Mouse (Mus musculus) embryonic facial prominence, embryonic 15.5 days (tissue): ENCODE results near the gene 1600014C10Rik. TPM values are rescaled to one million over a fixed set of nuclear protein-coding genes. Genes with fewer than 3 reads are reported as not detected.

Experiments
- ATAC-seq: fragments of 200-750 bp; cut with Nextera tagmentation; 2 replicates; pipeline ENCODE4 v1.8.0; 2017; ENCODE audit warnings: low read depth, moderate TSS enrichment; ENCODE audit not compliant: insufficient number of reproducible peaks, low FRiP score, low TSS enrichment
- H3K27ac ChIP-seq: fragments of 300-500 bp; sonication (generic); replicated peaks from 2 replicates; pipeline ENCODE4 v1.5.1; 2015; ENCODE audit warnings: mild to moderate bottlenecking, inconsistent platforms
- H3K27me3 ChIP-seq: fragments of 300-500 bp; sonication (generic); 2 replicates; pipeline ENCODE4 v1.6.1; 2015; ENCODE audit warnings: inconsistent platforms
- H3K36me3 ChIP-seq: fragments of 300-500 bp; sonication (generic); 2 replicates; pipeline ENCODE4 v1.6.1; 2015; ENCODE audit warnings: mild to moderate bottlenecking, inconsistent platforms
- H3K4me1 ChIP-seq: fragments of 300-500 bp; sonication (generic); 2 replicates; pipeline ENCODE4 v1.6.1; 2015; ENCODE audit warnings: inconsistent platforms
- H3K4me2 ChIP-seq: fragments of 300-500 bp; sonication (generic); replicated peaks from 2 replicates; pipeline ENCODE4 v1.6.1; 2015; ENCODE audit warnings: mild to moderate bottlenecking, inconsistent platforms
- H3K4me3 ChIP-seq: fragments of 300-500 bp; sonication (generic); replicated peaks from 2 replicates; pipeline ENCODE4 v1.5.1; 2015; ENCODE audit warnings: mild to moderate bottlenecking, inconsistent platforms
- H3K9ac ChIP-seq: fragments of 300-500 bp; sonication (generic); 2 replicates; pipeline ENCODE4 v1.6.1; 2015; ENCODE audit warnings: inconsistent platforms
- H3K9me3 ChIP-seq: fragments of 300-500 bp; sonication (generic); replicated peaks from 2 replicates; pipeline ENCODE4 v1.6.1; 2016; ENCODE audit warnings: inconsistent platforms
- WGBS: fragments of 180-500 bp; shearing (Covaris S2); methylation state at CpG from one replicate; pipeline ENCODE4 v1.1.7; 2015; 5-methylcytosine and 5-hydroxymethylcytosine counted together
- polyA plus RNA-seq: library from polyadenylated mRNA; unstranded; fragments of >200 nt; fragmentation: Nextera tagmentation; extraction: Ambion mirVana; gene quantifications from 2 replicates; pipeline ENCODE4 v1.2.1, GENCODE M21; 2015

The 1600014C10Rik gene
- polyA plus RNA-seq, 1 experiment from 2014 or later = 18.4 TPM

DNA sequence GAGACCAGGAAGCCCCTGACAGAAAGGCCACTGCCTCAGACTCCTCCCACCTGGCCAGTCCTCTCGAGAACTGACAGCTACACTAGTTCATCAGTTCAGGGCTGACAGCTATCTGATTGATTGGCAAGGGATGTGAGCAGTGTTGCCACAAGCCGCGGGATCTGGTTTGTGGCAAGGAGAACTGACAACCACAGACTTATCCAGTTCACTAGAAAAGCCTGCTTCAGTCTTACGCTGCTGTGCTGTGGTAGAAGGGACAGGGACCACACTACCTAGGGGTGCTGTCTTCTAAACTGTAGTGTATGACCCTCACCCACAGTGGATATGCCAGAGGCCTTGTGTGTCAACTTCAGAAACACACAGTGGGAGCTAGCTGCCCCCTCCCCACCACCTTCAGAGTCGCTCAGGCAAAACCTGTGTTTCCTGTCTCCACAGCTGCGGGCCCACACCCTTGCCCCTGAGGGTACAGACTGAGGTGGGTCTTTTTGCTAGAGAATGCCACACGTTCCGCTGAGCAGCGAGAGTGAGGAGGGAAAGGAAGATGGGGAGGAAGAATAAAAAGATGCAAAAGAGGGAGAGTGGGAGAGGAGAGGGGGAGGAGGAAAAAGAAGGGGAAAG is 19.5 kb upstream of the 1600014C10Rik start:
- ATAC-seq = 0 out of 2 replicates have a peak, but pooled peaks have one; percentile 40
- Histone ChIP-seq H3K9me3 (no peaks in the 10 kb centered on the region), H3K4me3 (no peak overlapping the region), H3K27ac (no peak overlapping the region), H3K27me3 (no peaks in the 10 kb centered on the region), H3K4me1 (peaks cover 12% of the 10 kb centered on the region), H3K9ac (no peak overlapping the region), H3K4me2 (no peak overlapping the region), H3K36me3 (no peaks in the 10 kb centered on the region)
- 27% methylated on average over 9 of the region's 9 CpGs for WGBS

DNA sequence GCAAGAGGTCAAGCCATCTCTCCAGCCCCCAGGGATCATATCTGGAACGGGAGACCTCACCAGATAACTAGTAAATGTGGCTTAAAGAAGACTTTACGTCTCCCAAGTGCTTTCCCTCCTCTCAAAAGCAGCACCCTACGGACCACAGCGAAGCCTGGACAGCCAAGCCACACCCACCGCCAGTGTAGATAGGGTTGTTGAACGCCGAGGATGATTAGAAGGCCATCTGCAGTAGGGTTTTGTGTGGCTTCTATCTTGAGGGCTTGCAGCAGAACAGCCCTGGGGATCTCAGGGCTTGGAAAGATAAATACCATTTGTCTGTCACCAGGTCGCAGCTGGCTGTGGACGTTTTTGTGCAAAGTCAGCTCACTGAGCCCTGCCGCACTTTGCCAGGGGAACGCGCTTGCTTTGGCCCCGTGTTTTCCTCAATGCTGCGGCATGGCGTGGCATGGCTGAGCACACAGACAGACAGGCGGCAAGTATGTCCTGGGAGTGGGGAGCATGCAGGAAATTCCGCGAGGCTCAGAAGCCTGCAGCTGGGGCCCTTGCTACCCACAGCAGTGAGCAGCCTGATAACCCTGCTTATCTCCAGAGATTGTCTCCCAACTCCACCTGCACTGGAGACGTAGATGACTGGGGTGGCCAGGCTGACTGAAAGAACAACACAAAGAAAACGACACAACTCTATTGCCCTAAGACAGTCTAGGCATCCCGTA is 15.9 kb upstream of the 1600014C10Rik start:
- ATAC-seq = no peak
- H3K4me2 ChIP-seq = peak overlapping the region; percentile 39
- no peaks in the 10 kb centered on the region for H3K27me3 ChIP-seq
- 51% methylated on average over 21 of the region's 21 CpGs for WGBS
- H3K9ac ChIP-seq = no peak overlapping the region; the same call in 1 of the 2 replicates
- no peaks in the 10 kb centered on the region for H3K36me3 ChIP-seq
- peaks cover 12% of the 10 kb centered on the region for H3K4me1 ChIP-seq
- no peak overlapping the region for H3K4me3 ChIP-seq
- H3K9me3 ChIP-seq = no peaks in the 10 kb centered on the region
- no peak overlapping the region for H3K27ac ChIP-seq

DNA sequence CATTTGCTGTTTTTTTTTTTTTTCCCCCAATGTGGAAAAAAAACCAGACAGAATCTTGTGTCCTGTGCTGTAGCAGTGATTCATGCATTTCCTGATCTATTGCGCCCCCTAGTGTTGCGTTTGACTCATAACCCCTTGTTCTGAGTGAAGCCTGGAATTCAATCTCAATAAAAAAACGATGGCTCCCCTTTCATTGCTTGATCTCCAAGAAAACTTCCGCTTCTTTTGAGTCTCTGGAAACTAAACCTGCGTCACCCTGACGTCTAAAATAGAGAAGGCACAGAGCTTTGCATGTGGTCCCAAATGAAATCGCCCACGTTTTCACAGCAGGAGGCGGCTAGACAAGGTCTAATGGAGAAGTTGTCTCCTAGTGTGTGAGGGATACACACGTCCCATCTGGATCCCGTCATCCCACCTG is 15.3 kb upstream of the 1600014C10Rik start:
- no peaks in the 10 kb centered on the region for H3K9me3 ChIP-seq
- no peak overlapping the region for H3K27ac ChIP-seq
- no peak overlapping the region for H3K9ac ChIP-seq
- peaks cover 12% of the 10 kb centered on the region for H3K4me1 ChIP-seq
- no peak overlapping the region for H3K4me3 ChIP-seq
- H3K36me3 ChIP-seq = no peaks in the 10 kb centered on the region
- WGBS = 16% methylated on average over 11 of the region's 11 CpGs
- no peak for ATAC-seq
- H3K27me3 ChIP-seq = no peaks in the 10 kb centered on the region
- peak overlapping the region; percentile 39; the same call in 1 of the 2 replicates for H3K4me2 ChIP-seq

DNA sequence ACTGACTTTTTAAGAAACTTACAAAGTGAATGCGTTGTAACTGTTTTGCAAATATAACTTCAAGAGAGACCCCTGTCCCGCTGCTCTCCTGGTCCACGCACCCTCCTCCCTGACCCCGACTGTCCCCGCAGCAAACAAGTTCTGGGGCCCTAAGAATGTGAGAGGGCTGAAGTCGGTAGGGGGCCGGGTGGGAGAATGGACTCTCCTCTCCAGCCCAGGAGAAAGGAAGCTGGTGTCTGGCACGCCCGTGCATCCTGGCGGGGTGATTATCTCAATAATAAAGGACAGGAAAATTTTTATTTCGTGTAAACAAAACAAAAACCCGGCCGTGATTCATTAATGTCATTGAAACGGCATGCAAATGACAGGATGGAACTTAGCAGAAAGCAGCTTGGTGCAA is 9.1 kb upstream of the 1600014C10Rik start:
- WGBS = 20% methylated on average over 14 of the region's 14 CpGs
- Histone ChIP-seq H3K4me3 (peak overlapping the region; percentile 27), H3K9me3 (no peaks in the 10 kb centered on the region)

DNA sequence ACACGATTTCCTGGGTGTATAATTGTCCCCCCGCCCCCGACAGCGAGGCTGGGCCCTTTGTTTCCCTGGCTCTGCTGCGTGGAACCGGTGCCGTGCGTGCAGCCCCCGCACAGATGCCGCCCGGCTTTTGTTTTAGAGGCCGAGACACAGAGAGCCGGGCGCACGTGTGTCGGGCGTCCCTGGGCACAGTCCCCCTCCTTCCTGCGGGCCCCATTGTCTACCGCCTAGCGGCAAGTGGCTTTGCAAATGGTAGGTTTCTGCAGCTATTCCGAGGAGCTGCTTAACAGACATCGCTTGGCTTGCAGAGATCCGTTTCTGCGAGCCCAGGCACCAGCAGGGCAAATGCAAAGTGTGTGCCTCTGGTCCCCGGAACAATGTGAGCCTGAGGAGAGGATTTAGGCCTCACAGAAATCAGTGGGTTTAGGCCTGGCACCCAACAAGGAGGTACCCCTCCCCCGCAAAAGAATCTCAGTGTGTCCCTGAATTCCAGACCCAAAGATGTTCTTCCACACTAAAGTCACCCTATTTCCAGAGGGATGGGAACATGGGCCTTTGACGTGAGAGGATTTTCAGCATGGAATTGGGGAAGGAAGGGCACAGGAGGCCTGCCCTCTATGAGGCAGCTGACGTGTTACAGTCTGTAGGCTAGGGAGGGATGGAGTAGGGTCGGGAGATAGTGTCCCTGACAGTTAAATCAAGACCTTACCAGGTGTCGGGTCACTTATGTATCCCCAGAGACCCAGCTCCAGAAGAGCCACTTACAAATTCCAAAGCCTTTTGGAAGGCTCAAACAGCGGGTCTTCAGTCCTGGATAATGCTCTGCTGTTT is 8.5 kb upstream of the 1600014C10Rik start:
- peak; percentile 59; the same call in 1 of the 2 replicates for ATAC-seq
- 15% methylated on average over 31 of the region's 31 CpGs for WGBS
- H3K4me1 ChIP-seq = peaks cover 9% of the 10 kb centered on the region; the same call in 1 of the 2 replicates
- H3K27me3 ChIP-seq = no peaks in the 10 kb centered on the region
- H3K9ac ChIP-seq = no peak overlapping the region
- H3K4me3 ChIP-seq = peak overlapping the region; percentile 27
- H3K27ac ChIP-seq = no peak overlapping the region
- H3K4me2 ChIP-seq = peak overlapping the region; percentile 50
- no peaks in the 10 kb centered on the region for H3K9me3 ChIP-seq
- H3K36me3 ChIP-seq = no peaks in the 10 kb centered on the region

More for the DNA sequence above, 9.1 kb upstream of the 1600014C10Rik start:
- ATAC-seq = no peak
- Histone ChIP-seq H3K4me2 (peak overlapping the region; percentile 50), H3K36me3 (no peaks in the 10 kb centered on the region), H3K27ac (no peak overlapping the region), H3K9ac (no peak overlapping the region), H3K4me1 (peaks cover 9% of the 10 kb centered on the region; the same call in 1 of the 2 replicates), H3K27me3 (no peaks in the 10 kb centered on the region)

DNA sequence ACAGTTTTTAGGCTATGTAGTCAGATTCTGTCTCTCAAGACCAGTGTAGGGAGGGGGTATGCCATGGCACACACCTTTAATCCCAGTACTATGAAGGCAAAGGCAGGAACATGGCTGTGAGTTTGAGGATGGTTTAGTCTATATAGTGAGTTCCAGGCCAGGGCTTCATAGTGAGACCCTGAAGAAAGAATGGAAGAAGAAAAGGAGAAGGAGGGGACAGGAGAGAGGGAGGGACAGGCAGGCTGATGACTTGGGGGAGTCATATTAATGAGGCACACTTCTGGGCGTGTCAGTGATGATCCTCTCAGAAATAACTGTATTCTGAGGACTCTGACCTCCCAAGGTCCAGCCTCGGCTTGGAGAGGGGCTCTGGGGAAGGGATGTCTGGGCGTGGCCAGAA is 7.0 kb upstream of the 1600014C10Rik start:
- Histone ChIP-seq H3K36me3 (no peaks in the 10 kb centered on the region), H3K9me3 (no peaks in the 10 kb centered on the region), H3K4me1 (peaks cover 9% of the 10 kb centered on the region; the same call in 1 of the 2 replicates), H3K9ac (no peak overlapping the region), H3K27ac (no peak overlapping the region), H3K27me3 (no peaks in the 10 kb centered on the region), H3K4me3 (no peak overlapping the region), H3K4me2 (no peak overlapping the region)
- WGBS = 57% methylated on average over 3 of the region's 3 CpGs
- ATAC-seq = no peak

DNA sequence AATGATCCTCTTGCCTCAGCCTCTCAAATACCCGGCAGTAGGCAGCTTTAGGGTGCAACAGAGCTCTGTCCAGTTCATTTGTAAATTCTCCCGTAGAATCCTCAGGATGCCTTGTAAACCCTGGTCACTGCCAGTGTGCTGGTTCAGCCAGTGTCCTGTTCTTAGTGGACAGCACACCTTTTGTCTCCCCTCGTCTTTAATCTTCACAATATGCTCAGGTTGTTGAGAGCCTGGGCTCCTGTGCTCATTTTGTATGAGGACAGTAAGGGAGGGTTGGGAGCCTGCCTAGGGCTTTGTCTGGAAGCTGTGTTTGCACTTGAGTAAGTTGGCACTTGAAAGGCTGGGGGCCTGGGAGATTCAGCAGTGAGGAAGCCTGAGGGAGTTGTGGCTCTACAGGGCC is 3.1 kb upstream of the 1600014C10Rik start:
- H3K36me3 ChIP-seq = no peaks in the 10 kb centered on the region
- no peak overlapping the region for H3K9ac ChIP-seq
- no peak for ATAC-seq
- H3K4me1 ChIP-seq = peaks cover 15% of the 10 kb centered on the region
- H3K27me3 ChIP-seq = no peaks in the 10 kb centered on the region
- no peaks in the 10 kb centered on the region for H3K9me3 ChIP-seq
- H3K4me3 ChIP-seq = no peak overlapping the region
- H3K4me2 ChIP-seq = no peak overlapping the region
- WGBS = 73% methylated on average over 3 of the region's 3 CpGs
- no peak overlapping the region for H3K27ac ChIP-seq

DNA sequence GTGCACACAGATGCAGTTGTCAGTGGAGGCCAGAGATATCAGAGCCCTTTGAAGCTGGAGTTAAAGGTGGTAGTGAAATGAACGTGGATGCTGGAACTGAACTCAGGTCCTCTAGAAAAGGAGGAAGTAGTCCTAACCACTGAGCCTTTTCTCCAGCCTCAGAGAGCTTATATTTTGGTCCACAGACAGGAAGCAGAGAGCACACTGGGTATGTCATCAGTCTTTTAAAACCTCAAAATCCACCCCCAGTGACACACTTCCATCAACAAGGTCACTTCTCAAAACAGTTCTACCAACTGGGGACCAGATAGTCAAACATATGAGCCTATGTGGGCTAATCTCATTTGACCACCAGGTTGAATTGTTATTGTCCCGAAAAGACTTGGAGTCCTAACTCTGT is 1.7 kb upstream of the 1600014C10Rik start:
- H3K4me3 ChIP-seq = no peak overlapping the region
- H3K36me3 ChIP-seq = no peaks in the 10 kb centered on the region
- WGBS = 77% methylated on average over 2 of the region's 2 CpGs
- H3K9ac ChIP-seq = no peak overlapping the region
- ATAC-seq = no peak
- H3K27ac ChIP-seq = no peak overlapping the region
- no peak overlapping the region for H3K4me2 ChIP-seq
- peaks cover 15% of the 10 kb centered on the region for H3K4me1 ChIP-seq
- no peaks in the 10 kb centered on the region for H3K9me3 ChIP-seq
- H3K27me3 ChIP-seq = no peaks in the 10 kb centered on the region

DNA sequence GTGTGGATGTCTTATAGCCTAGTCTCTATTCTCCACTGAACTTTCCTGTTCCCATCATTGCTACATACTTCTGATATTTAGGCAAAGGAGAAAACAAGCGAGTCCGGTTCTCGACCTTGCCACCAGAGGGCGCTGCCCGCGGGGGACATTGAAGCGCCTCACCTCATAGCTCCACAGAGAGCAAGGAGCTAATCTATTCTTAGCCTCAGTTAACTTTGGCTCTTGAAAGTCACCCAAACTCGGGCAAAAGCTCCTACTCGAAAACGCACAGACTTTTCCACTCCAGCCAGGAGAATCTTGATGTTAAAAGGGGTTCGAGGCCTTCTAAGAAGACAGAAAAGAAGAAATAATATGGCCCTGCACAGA is 438 bp upstream of the 1600014C10Rik start:
- Histone ChIP-seq H3K27me3 (no peaks in the 10 kb centered on the region), H3K4me1 (peaks cover 15% of the 10 kb centered on the region), H3K9me3 (no peaks in the 10 kb centered on the region), H3K9ac (no peak overlapping the region), H3K4me2 (peak overlapping the region; percentile 93), H3K36me3 (no peaks in the 10 kb centered on the region), H3K4me3 (peak overlapping the region; percentile 74), H3K27ac (peak overlapping the region; percentile 92)
- WGBS = 1% methylated on average over 11 of the region's 11 CpGs
- no peak; the same call in 1 of the 2 replicates for ATAC-seq

DNA sequence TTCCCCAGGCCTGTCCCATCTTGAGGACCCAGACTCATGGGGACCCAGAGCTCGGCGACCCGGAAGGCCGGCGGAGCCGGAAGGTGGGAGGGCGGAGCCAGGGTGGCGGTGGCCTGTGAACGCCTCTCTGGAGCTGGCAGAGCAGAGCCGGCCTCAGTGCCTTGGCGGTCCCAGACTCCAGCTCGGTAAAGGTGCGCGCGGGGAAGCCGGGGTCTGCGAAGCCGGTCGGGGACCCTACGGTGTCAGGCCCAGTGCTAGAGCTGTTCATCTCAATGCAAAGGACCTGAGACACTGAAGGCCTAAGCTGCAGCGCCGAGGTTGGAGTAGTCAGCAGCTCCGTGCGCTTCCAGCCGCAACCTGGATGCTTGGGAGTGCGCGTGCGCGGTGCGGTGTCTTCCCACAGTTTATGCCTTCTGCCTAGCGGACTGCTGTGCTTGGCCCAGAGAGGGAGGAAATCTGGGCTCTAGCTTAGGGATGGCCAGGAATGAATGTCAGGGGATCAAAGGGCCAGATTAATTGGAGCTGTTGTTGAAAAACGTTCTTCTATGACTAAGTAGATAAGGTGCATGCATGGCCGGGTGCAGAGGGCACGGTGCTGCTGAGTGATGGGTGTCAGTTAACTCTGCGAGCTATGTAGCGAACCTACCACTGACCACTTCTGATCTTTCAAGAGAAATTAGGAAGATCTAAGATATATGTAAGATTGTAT is 846 bp downstream of the 1600014C10Rik start:
- Histone ChIP-seq H3K27ac (peak overlapping the region; percentile 92), H3K9ac (peak overlapping the region; percentile 68), H3K4me3 (peak overlapping the region; percentile 74), H3K36me3 (no peaks in the 10 kb centered on the region), H3K4me1 (peaks cover 15% of the 10 kb centered on the region), H3K9me3 (no peaks in the 10 kb centered on the region), H3K4me2 (peak overlapping the region; percentile 93), H3K27me3 (no peaks in the 10 kb centered on the region)
- peak; percentile 88 for ATAC-seq
- WGBS = 6% methylated on average over 36 of the region's 36 CpGs

DNA sequence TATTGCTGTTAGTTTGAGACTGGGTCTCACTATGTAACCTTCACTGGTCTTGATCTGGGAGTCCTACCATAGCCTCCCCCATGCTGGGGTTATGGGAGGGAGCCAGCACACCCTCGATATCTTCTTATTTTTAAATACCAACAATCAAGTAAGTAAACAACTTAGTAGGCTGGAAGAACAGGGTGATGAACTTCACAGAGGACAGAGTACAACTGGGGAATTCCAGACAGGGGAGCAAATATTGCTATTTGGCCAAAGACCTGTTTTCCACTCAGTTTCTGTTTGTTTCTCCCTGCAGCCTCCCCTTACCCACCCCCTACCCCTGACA is 1.4 kb downstream of the 1600014C10Rik start:
- no peaks in the 10 kb centered on the region for H3K9me3 ChIP-seq
- H3K9ac ChIP-seq = no peak overlapping the region
- peak overlapping the region; percentile 93 for H3K4me2 ChIP-seq
- peak overlapping the region; percentile 74 for H3K4me3 ChIP-seq
- H3K4me1 ChIP-seq = peaks cover 15% of the 10 kb centered on the region
- no peak overlapping the region for H3K27ac ChIP-seq
- H3K27me3 ChIP-seq = no peaks in the 10 kb centered on the region
- 0 out of 2 replicates have a peak, but pooled peaks cover 5% of the 10 kb centered on the region for H3K36me3 ChIP-seq
- 48% methylated on average over 1 of the region's 1 CpGs for WGBS
- no peak for ATAC-seq
